Mouse (Mus musculus) adrenal gland, adult 18-20 months (tissue): ENCODE measurements around the gene Cbx4. TPM values are rescaled to one million over a fixed set of nuclear protein-coding genes. Genes with fewer than 3 reads are reported as not detected.

Experiments used
- DNase-seq, 2 experiments: peaks; one replicate each; pipeline ENCODE4 v3.0.0; 2021 to 2022; ENCODE audit warnings: low spot score in 2 of 2
- long read RNA-seq, 2 experiments: library from polyadenylated mRNA; stranded (forward); transcript quantifications; one replicate each; pipeline ENCODE4 v2.0.0; 2021
- total RNA-seq, 2 experiments: library from RNA; stranded (reverse); gene quantifications; 1 replicate in 1 of 2; 2 replicates in 1 of 2; pipeline ENCODE4 v1.2.3; 2021

Gene Cbx4
- total RNA-seq: 100 to 1,000 TPM; 115 to 163 TPM
- long read RNA-seq, experiment 1, full-length matches to known transcripts: 146 of 155 reads
- long read RNA-seq, experiment 1, partial matches to known transcripts: 1 of 155 reads
- long read RNA-seq, experiment 1, other reads (novel, unspliced or antisense): 8 of 155 reads
- long read RNA-seq, experiment 2, full-length matches to known transcripts: 240 of 291 reads
- long read RNA-seq, experiment 2, partial matches to known transcripts: 4 of 291 reads
- long read RNA-seq, experiment 2, other reads (novel, unspliced or antisense): 47 of 291 reads

- DNase-seq: peak; percentile 88 to 91
These were observed at the start of gene Cbx4 for GRCm38 (mm10) chr11:119086144-119086971. Gene Cbx4 (minus strand): TSS chr11:119086221.

DNA sequence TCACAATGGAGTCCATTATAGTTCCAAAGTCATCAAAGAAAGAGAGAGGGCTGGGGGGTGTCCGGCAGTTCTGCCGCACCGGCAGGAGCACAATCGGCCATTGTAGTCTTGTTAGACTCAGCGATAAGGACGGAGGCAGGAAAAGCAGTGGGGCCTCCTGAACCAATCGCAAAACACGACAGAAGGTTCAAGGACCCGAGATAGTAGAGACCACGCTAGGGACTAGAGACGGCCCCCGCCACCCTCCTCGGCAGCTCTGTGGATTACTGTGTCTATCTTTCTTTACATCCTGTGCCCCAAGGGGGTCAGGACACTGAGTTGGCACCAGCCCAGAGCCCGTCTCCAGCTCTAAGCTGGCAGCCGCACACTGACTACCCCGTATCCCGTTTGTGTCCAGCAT lies 48.6 kb upstream of the Cbx4 start:
- DNase-seq: no peak

DNA sequence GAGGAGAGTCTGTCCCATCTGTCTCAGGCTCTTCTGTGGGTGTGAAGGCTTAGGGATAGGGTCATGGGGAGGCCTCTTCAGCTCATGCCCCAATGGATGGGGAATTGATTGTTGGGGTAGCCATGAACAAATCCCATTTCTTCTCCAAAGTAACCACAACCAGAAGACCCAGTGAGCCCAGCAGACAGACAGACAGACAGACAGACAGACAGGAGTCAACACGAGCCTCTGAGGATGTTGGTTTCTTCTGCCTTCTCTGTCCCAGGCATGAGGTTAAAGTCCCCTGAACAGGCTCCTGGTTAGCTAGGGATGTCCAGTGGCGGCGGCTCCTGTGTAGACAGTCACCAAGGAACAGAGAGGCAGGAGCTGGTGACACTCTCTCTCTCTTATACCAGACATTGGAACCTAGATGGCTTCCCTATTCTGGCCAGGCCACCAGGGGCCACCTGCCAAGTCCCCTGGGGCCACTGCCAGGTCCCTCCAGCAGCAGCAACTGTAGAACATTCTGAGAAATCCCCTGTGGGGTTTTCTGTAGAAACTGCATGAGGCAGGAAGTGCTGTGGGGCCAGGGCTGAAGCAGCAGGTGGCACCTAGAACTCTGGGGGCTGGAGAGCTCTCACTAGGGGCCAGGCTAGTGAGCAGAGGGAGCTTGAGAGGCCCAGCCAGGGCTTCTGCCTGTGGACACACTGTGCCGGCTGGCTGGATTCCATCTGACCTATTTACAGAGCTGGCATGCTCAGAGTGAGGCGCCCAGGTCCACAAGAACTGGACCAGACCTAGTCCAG lies 47.6 kb upstream of the Cbx4 start:
- DNase-seq: peak; percentile 60

DNA sequence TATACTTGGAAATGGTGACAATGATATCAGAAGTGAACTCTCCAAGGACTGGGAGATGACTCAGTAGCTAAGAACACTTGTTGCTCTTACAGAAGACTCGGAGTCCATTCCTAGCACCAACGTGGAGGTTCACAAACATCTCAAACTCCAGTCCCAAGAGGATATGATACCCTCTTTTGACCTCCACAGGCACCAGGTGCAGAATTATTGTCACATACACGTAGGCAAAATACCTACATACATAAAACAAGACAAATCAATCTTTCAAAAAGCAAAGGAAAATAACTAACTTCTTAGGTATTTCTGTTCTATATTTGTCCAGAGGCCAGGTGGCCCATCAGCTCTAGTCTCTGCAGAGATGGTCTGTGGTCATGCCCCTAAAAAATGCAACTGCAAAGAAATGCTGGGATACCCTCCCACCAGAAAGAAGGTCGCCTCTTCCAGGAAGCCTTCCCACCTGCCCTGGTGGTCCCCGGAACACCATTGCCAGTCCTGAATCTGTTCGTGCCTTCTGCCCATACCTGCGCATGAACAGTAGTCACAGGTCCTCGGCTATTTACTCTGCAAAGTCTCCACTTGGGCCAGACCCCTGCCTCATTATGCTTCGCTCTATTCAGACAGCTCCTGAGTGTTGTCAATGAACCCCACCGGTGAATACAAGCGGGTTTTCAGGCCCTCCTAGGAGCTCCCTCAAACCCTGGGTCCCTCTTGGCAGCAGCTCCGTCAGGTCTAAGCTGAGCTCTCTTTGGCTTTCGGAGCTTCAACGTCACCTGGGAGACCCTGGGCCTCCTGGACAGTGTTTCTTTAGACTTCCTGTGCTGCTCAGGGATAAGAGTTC lies 46.4 kb upstream of the Cbx4 start:
- no peak for DNase-seq

DNA sequence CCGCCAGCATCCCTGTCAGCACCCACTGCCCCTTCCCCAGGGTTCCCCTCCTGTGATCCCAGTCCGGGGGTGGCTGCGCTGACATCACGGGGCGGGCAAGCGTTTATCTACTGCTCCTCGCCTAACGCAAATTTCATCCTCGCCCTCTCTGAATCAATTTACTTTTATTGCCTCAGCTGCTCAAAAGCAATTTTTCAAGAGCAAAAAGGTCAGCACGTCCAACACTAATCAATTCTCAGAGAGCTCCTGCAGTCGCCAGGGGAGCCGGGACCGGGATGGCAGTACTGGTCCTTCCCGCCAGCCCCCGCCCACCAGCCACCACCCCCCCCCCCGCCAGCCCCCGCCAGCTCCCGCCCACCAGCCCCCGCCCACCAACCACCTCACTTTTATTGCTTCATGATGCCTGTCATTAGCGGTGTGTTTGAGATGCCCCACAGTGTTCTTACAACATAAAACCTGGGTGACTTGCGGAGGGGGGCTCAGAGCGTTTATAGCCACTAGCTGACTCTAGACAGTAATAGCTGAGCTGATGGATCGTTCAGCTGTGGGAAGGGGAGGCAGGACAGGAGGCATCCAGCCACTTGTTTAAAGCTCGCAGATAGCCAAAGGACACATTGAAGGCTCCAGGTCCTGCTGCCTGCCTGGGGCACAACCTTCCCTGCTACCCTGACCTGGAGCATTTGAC lies 44.2 kb upstream of the Cbx4 start:
- DNase-seq: no peak

- peak in 1 of 2 experiments; percentile 50 for DNase-seq
These were observed 43.4 kb upstream of the Cbx4 start for GRCm38 (mm10) chr11:119129281-119130058.

- no peak for DNase-seq
These were observed 42.8 kb upstream of the Cbx4 start for GRCm38 (mm10) chr11:119128668-119129280.

DNA sequence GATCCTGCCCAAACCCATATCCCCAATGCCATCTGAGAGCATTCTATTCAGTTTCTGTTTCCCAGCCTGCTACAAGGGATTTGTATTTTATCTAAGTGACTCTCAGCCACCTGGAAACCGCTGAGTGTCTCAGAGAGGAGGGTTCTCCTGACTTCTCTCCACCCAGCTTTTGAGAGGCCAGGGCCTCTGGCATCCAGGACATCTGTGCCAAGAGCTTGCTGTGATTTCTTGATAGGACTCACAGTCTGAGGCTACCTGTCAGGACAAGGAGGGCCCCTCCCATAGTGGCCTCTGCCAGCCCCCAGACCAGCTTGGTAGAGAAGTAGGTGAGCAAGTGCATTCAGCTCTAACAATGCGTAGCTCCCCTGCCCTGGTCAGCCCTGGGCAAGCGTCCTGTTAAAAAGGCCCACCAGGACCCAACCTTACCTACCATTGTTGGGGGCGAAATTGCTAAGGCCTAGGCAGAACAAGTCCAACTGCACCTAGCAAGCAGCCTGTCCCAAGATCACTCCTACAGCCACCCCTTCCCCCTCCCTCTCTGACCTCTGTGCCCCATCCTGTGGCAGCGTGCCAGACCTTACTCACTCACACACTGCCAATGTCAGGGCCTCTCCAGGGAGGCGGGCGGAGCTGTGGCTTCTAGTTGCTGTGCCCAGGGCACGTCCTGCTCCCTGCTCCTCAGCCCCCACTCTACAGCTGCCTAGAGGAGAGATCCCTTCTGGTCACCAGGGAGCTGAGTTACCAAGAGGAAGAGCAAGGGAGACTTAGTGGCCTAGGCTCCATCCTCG lies 41.9 kb upstream of the Cbx4 start:
- peak; percentile 89 to 93 for DNase-seq

DNA sequence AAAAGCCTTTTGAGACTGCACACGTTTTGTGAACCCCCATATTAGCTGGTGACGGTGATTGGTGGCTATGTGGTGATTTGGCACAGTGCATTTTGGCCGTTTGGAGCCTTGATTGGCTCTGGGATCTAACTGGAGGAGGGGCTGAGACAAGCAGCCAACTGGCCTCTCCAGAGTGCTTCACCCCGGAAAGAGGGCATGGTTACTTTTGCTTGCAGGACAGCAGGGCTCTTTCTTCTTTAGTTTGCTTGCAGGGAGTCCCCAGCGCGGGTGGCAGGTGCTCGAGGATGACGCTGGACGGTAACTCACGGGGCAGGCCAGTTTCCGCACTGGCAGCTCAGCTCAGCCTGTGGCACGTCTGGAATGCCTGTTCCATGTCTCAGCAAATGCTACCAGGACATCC lies 41.1 kb upstream of the Cbx4 start:
- DNase-seq: peak in 1 of 2 experiments; percentile 43

DNA sequence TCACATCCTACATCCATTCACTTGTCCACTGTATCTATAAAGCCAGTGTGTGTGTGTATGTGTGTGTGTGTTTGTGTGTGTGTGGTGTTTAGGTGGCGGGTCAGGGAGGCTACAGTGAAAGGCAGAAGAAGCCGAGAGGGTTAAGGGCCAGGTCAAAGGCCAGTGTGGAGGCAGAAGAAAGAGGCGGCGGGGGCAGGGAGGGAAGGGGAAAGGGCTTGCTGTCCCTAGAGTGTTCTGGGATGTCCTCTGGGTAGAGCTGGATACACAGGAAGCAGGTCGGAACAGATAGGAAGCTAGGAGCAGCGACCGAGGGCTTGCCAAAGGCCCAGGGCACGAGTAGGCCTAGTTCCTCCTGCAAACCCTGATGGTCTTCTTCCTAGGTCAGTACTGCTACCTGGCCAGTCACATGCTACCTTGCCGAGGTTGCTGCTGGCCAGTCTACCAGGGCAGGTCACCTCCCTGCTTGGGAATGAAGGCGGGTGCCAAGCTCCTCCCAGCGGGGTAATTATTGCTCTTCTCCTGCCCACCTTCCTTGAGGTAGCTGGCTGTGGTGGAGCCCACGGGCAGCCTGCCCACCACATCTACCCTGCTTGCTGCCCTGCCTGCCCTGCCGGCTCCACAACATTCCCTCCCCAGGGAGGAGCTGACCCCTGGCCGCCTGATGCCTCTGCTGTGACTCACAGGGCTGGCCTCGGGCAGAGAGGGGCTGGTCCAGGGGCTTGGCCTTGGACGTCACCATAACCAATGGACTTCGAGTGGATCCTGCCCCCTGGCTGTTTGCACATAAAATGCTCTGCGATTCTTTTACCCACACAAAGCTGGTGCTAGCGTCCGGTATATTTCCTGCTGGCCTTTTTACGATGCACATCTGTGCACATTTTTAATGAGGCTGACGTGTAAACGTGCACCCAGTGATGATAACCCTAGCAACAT lies 40.2 kb upstream of the Cbx4 start:
- peak; percentile 80 to 81 for DNase-seq

DNA sequence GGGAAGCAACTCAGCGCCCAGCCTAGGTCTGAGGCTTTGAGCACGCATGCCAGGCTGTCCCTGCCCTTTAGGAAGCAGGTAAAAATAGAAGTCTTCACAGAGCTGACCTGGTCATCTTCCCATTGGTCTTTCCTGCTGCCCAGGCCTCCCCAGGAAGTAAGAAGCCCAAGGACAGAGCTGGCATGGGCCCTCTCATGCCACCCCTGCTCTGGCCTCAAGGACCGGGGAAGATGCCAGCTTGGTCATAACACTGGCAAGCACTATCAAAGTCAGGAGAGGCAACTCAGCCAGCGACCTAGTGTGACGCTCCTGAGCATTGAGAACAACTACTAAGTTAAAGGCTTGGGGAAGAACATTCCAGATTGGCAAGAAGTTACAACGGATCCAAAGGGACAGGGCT lies 38.5 kb upstream of the Cbx4 start:
- DNase-seq: peak; percentile 55 to 72

DNA sequence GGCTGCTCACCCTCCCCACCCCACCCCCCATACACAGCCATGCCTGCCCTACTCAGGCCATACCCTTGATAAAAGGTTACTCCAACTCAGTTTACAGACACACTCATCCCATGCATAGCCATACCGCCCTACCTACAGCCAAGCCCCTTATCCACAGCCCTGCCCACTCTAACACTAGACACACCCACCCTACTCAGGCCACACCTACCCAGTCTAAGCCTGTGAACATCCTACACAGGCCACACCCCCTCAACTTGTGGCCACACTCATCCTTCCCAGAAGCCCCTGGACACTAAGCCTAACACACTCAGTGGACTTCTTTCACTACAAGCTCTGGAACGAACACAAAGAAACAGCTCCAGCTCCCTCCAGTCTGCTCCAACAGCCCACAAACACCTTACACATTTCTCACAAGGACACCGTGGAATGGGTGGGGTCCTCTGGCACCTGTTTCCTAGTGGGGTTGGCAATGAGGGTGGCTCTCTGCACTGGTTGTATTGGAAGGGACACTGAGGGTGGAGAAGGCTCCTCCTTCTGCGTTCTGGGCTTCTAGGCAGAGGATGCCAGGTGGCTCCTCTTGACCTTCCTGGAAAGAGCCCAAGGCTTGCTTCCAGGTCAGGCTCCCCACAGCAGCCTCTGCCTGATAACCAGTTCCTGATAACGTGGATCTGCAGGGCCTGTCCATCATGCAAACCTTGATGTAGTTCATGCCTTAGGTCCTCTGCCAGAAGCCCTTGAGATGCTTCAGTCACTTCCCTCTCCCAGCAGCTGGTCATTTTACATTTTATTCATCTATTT lies 37.7 kb upstream of the Cbx4 start:
- no peak for DNase-seq

DNA sequence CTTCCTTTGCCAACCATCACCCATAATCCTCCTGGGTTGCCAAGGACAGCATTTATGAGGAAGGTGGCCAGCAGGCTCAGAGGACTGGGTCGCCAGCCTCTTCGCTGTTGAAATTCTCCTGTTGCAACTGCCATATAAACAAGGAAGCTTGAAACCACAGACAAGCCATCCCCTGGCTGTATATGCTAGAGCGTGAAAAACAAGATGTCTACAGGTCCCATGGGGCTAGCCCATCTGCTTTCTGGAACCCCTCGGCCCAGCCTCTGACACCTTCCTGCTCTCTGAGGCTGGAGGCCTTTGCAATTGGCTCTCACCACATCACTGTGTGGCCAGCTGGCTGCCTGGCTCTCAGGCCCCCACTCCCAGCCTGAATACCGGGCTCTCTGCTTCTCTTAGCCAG lies 36.4 kb upstream of the Cbx4 start:
- no peak for DNase-seq

- DNase-seq: no peak
These were observed 32.9 kb upstream of the Cbx4 start for GRCm38 (mm10) chr11:119118905-119119304.

DNA sequence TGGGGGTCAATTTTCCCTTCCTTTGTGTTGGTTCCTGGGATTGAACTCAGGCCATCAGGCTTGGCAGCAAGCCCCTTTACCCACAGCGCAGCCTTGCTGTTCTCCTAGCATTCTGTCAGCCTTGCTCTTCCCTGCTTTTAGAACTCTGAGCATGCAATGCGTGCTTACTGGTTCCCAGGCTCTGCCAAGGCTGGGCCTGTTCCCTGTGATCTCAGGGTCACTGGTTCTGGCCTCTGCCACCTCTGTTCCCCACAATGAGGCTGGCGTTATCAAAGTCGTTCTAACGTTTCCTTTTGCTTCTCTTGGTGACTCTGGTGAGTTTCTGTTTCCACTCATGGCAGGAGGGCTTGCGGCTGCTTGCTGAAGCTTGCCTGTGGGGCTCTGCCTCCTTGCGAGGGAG lies 31.9 kb upstream of the Cbx4 start:
- no peak for DNase-seq

DNA sequence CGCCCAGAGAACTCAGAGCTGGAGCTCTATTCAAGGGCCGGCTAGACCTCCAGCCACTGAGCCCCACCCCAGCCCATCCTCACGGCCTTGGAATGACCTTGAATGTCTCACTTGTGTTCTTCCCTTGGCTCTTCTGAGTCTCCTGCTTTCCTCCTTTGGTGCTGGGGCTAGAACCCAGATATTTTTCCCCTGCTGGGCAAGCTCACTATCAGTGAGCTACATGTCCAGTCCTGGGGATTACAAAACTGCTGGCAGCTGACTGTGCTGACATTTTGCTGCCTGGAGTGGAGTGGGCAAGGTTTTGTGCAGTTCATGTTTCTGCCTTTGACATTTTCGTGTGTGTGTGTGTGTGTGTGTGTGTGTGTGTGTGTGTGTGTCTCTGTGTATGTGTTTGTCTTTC lies 31.0 kb upstream of the Cbx4 start:
- no peak for DNase-seq
